Mouse (Mus musculus): ENCODE results near the gene Pip5k1a. TPM values are rescaled to one million over a fixed set of nuclear protein-coding genes. Genes with fewer than 3 reads are reported as not detected.

The Pip5k1a gene
- polyA plus RNA-seq, 2 experiments = 4.7 to 9.4 TPM

- under 1% methylated on average over 16 of the region's 16 CpGs for WGBS (ENCODE audit: insufficient replicate concordance)
- no peaks in the 10 kb centered on the region for H3K9me3 ChIP-seq (ENCODE audit: control insufficient read depth, low read length)
- no peak; the same call in 1 of the 2 replicates for ATAC-seq (ENCODE audit: insufficient read depth)
- no peaks in the 10 kb centered on the region for H3K36me3 ChIP-seq (replicated peaks; ENCODE audit: control insufficient read depth, insufficient read depth, low read depth)
- H3K27ac ChIP-seq = peak overlapping the region; percentile 85
- H3K27me3 ChIP-seq (ENCODE audit: control insufficient read depth, insufficient read depth, low read length) = no peaks in the 10 kb centered on the region
- peaks cover 7 to 23% of the 10 kb centered on the region in 2 experiments for H3K4me1 ChIP-seq (replicated peaks; ENCODE audit: control insufficient read depth in 2 of 2, insufficient read depth in 2 of 2, low read length in 1 of 2)
- peak overlapping the region; percentile 67 to 91 for H3K4me3 ChIP-seq (ENCODE audit: insufficient read depth in 1 of 2, low read depth in 2 of 2, low read length in 2 of 2)
- TF ChIP-seq EP300 (IDR thresholded peaks at IDR 0.05; ENCODE audit: low read depth) (no peak), CTCF (IDR thresholded peaks at IDR 0.05; ENCODE audit: low read depth) (no peak)
- DNase-seq (ENCODE audit: low read depth in 3 of 3, low spot score in 3 of 3) = peak in 1 of 3 experiments; percentile 37
- H3K9ac ChIP-seq (replicated peaks) = peak overlapping the region; percentile 76
- H3K4me2 ChIP-seq (ENCODE audit: low read depth) = peak overlapping the region; percentile 97
Observed at GRCm38 (mm10) chr3:95105586-95106337, 968 bp downstream of the Pip5k1a start.

GRCm38 (mm10) chr3:95105121-95105520 is 1.6 kb downstream of the Pip5k1a start:
- DNase-seq (ENCODE audit: low read depth in 3 of 3, low spot score in 3 of 3) (no peak), ATAC-seq (ENCODE audit: insufficient read depth) (no peak)
- H3K4me1 ChIP-seq (replicated peaks; ENCODE audit: control insufficient read depth in 2 of 2, insufficient read depth in 2 of 2, low read length in 1 of 2) = peaks cover 7 to 23% of the 10 kb centered on the region in 2 experiments
- H3K4me3 ChIP-seq (ENCODE audit: insufficient read depth in 1 of 2, low read depth in 2 of 2, low read length in 2 of 2) = peak overlapping the region; percentile 67 to 91
- H3K9me3 ChIP-seq (ENCODE audit: control insufficient read depth, low read length) = no peaks in the 10 kb centered on the region
- H3K36me3 ChIP-seq (replicated peaks; ENCODE audit: control insufficient read depth, insufficient read depth, low read depth) = no peaks in the 10 kb centered on the region
- no peaks in the 10 kb centered on the region for H3K27me3 ChIP-seq (ENCODE audit: control insufficient read depth, insufficient read depth, low read length)
- H3K4me2 ChIP-seq (ENCODE audit: low read depth) = peak overlapping the region; percentile 97
- H3K9ac ChIP-seq (replicated peaks) = peak overlapping the region; percentile 76
- TF ChIP-seq CTCF (IDR thresholded peaks at IDR 0.05; ENCODE audit: low read depth) (no peak), EP300 (IDR thresholded peaks at IDR 0.05; ENCODE audit: low read depth) (no peak)
- peak overlapping the region; percentile 85 for H3K27ac ChIP-seq
- WGBS (ENCODE audit: insufficient replicate concordance) = 11% methylated on average over 4 of the region's 4 CpGs

- no peak overlapping the region for H3K4me3 ChIP-seq (ENCODE audit: insufficient read depth in 1 of 2, low read depth in 2 of 2, low read length in 2 of 2)
- no peaks in the 10 kb centered on the region for H3K9me3 ChIP-seq (ENCODE audit: control insufficient read depth, low read length)
- ATAC-seq (ENCODE audit: insufficient read depth) (no peak), DNase-seq (ENCODE audit: low read depth in 3 of 3, low spot score in 3 of 3) (no peak)
- H3K27ac ChIP-seq = no peak overlapping the region
- 11% methylated on average over 2 of the region's 2 CpGs for WGBS (ENCODE audit: insufficient replicate concordance)
- TF ChIP-seq CTCF (IDR thresholded peaks at IDR 0.05; ENCODE audit: low read depth) (no peak), EP300 (IDR thresholded peaks at IDR 0.05; ENCODE audit: low read depth) (no peak)
- no peak overlapping the region for H3K4me2 ChIP-seq (ENCODE audit: low read depth)
- peaks cover 10% of the 10 kb centered on the region for H3K36me3 ChIP-seq (replicated peaks; ENCODE audit: control insufficient read depth, insufficient read depth, low read depth)
- no peaks in the 10 kb centered on the region for H3K27me3 ChIP-seq (ENCODE audit: control insufficient read depth, insufficient read depth, low read length)
- no peak overlapping the region for H3K9ac ChIP-seq (replicated peaks)
- H3K4me1 ChIP-seq (replicated peaks; ENCODE audit: control insufficient read depth in 2 of 2, insufficient read depth in 2 of 2, low read length in 1 of 2) = peaks cover 7 to 12% of the 10 kb centered on the region in 2 experiments
Observed at GRCm38 (mm10) chr3:95100854-95101253, 5.9 kb downstream of the Pip5k1a start.

GRCm38 (mm10) chr3:95088071-95088470 is 18.7 kb downstream of the Pip5k1a start:
- Histone ChIP-seq H3K9ac (replicated peaks) (no peak overlapping the region), H3K9me3 (ENCODE audit: control insufficient read depth, low read length) (no peaks in the 10 kb centered on the region), H3K27ac (no peak overlapping the region), H3K27me3 (ENCODE audit: control insufficient read depth, insufficient read depth, low read length) (no peaks in the 10 kb centered on the region), H3K4me1 (replicated peaks; ENCODE audit: control insufficient read depth in 2 of 2, insufficient read depth in 2 of 2, low read length in 1 of 2) (no peaks in the 10 kb centered on the region), H3K36me3 (replicated peaks; ENCODE audit: control insufficient read depth, insufficient read depth, low read depth) (no peaks in the 10 kb centered on the region; the same call in none of the 2 replicates), H3K4me3 (ENCODE audit: insufficient read depth in 1 of 2, low read depth in 2 of 2, low read length in 2 of 2) (no peak overlapping the region), H3K4me2 (ENCODE audit: low read depth) (no peak overlapping the region)
- WGBS (ENCODE audit: insufficient replicate concordance) = 87% methylated on average over 1 of the region's 1 CpGs
- DNase-seq (ENCODE audit: low read depth in 3 of 3, low spot score in 3 of 3) (no peak), ATAC-seq (ENCODE audit: insufficient read depth) (no peak)
- TF ChIP-seq EP300 (IDR thresholded peaks at IDR 0.05; ENCODE audit: low read depth) (no peak), CTCF (IDR thresholded peaks at IDR 0.05; ENCODE audit: low read depth) (no peak)

- Histone ChIP-seq H3K9ac (replicated peaks) (no peak overlapping the region), H3K4me1 (replicated peaks; ENCODE audit: control insufficient read depth in 2 of 2, insufficient read depth in 2 of 2, low read length in 1 of 2) (no peaks in the 10 kb centered on the region), H3K27ac (no peak overlapping the region), H3K36me3 (replicated peaks; ENCODE audit: control insufficient read depth, insufficient read depth, low read depth) (peaks cover 69% of the 10 kb centered on the region), H3K4me3 (ENCODE audit: insufficient read depth in 1 of 2, low read depth in 2 of 2, low read length in 2 of 2) (no peak overlapping the region), H3K9me3 (ENCODE audit: control insufficient read depth, low read length) (no peaks in the 10 kb centered on the region), H3K4me2 (ENCODE audit: low read depth) (no peak overlapping the region), H3K27me3 (ENCODE audit: control insufficient read depth, insufficient read depth, low read length) (no peaks in the 10 kb centered on the region)
- TF ChIP-seq CTCF (IDR thresholded peaks at IDR 0.05; ENCODE audit: low read depth) (no peak), EP300 (IDR thresholded peaks at IDR 0.05; ENCODE audit: low read depth) (no peak)
- no peak for ATAC-seq (ENCODE audit: insufficient read depth)
- 91% methylated on average over 2 of the region's 2 CpGs for WGBS (ENCODE audit: insufficient replicate concordance)
- DNase-seq (ENCODE audit: low read depth in 3 of 3, low spot score in 3 of 3) = no peak
Observed at GRCm38 (mm10) chr3:95071606-95072005, 35.1 kb downstream of the Pip5k1a start.

Data from liver, embryonic 14.5 days (tissue).